Mouse (Mus musculus) R1 (cell line): Measurements from ENCODE around the gene 3110001I22Rik.
"Not testable (repeated sequence)": the region's sequence is repeated elsewhere in the genome, so short reads cannot be mapped to it uniquely, and the experiment has no call there.

Experiments used
- DNase-seq: peaks from one replicate; pipeline ENCODE4 v3.0.0-alpha.2; 2018; ENCODE audit warnings: low read depth, low spot score

3110001I22Rik gene

DNA sequence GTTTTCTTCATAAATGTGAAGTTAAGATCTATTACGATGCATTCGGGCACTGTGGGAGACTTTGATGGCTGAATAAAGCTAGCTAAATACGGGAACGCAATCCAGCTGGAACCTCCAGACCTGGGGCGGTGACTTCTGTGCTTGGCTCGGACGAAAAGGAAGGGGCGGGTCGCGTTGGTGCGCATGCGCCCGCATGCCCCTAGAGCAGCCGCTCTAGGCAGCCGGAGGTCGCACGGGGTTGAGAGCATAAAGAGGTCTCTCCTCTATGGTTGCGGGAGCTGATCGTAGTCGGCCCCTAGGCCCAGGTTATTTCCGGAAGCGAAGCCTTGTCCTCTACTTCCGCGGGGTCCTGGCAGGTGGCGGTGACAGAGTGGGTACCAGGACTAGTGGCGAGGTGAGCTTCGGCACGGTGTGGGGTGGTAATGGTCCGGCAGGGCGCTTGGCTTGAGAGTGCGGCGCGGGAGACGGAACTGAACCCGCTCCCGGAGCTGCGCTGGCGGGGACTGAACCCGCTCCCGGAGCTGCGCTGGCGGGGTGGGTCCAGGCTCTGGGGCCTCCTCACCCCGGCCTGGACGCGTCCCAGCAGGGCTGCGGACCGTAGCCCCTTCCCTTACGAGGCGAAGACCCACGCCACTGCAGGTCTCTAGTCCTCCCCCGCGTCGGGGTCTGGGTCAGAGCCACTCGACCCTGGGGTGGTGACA, at the start of gene 3110001I22Rik, which contains the start of gene Bfar:
Gene 3110001I22Rik, plus strand, starts transcription at position 245 of the 701 bp plus-strand sequence.
Gene Bfar, plus strand, starts transcription at position 174 of the 701 bp plus-strand sequence.
- peak; percentile 97 for DNase-seq

DNA sequence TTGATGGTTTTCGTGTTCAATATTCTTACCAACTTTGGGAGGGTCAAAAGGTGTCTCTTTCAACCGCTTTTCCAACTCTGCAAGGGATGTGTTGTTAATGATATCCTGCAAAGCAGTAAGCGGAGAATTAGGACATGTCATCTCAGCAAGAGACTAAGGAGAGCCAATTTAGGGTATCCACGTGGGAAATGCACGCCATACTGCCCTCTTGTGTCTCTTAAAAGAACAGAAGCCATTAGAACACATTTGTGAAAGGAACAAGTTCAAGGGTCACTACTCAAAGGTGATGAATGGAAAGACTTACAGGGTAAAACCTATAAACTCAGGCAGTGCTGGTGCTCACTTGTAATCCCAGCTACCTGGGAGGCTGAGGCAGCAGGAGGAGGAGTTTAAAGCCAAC, 43.4 kb upstream of the 3110001I22Rik start:
- peak; percentile 70 for DNase-seq

DNA sequence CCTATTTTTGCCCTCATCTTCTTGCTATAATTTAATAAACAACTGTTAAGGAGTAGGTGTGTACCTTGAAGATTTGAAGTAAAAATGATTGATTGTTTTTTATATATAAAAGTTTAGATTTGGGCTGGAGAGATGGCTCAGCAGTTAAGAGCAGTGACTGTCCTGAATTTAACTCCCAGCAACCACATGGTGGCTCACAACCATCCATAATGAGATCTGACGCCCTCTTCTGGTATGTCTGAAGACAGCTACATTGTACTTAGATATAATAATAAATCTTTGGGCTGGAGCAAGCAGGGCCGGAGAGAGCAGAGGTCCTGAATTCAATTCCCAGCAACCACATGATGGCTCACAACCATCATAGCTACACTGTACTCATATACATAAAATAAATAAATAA, 33.5 kb upstream of the 3110001I22Rik start:
- DNase-seq = peak; percentile 17

DNA sequence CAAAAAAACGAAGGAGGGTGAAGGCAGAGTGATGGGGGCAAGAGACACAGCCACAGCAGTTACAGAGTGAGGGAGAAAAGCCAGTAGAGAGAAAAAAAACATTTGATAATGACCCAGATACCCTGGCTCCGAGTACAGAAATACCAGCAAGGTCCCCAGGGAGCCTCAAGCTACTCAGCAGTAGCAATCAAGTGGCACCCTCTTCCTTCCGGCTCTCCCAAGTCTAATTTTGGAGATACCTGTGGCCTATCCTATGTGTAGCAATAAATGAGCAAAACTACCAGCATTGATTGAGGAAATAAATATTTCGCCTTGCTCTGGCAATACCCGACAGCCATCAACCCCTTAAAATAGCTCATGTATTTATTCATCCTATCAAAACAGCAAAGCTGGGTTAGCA, 32.2 kb upstream of the 3110001I22Rik start:
- no peak for DNase-seq

DNA sequence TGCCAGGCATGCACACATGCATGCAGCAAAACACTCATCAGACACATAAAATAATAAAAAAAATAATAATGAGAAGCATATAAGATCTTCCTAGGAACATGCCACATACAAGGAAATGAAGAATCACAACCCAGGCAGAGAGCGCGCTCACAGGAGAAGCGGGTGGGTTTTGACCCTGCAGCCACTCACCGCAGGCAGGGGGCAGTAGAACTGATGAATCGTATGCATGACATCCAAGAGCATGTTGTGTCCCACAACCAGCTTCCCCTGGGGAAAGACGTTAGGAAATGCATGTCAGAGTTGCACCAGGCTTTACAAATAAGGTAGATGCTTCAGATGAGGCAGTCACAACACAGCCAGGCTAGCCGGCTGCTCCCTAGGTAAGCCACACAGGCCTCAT, 31.7 kb upstream of the 3110001I22Rik start:
- peak; percentile 73 for DNase-seq

DNA sequence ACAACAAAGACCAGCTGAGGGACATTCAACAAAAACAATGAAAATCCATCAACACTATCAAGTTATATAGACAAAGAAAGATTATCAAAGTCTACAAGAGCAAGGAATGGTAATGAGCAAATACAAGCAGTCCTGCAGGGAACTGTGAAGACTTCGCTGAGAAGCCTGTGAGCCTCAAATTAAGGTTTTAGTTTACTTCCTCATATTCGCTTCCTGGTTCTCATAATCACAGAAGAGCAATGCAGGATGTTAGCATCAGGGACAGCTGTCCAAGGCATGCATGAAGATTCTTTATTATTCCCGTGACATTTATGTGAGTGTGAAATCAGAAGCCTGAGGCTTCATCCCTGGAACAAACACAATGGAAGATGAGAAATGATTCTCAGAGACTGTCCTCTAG, 27.3 kb upstream of the 3110001I22Rik start:
- no peak for DNase-seq

DNA sequence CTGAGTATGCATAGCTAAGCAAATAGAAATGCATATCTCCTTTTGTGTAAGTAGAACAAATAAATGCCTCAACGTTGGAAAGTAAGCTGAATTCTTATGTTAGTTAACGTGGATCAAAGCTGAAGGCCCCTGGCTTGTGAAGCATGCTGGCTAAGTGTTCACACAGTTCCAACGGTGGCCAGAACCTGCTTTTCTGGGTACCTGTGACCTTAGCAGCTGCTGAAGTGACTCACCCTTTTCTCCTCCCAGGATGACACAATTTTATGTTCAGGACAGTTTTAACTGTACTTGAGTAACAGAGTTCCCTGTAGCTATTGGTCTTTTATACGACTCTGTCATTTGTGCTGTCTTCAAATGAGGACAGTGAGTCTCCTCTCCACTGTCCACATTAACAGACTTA, 25.8 kb upstream of the 3110001I22Rik start:
- no peak for DNase-seq

DNA sequence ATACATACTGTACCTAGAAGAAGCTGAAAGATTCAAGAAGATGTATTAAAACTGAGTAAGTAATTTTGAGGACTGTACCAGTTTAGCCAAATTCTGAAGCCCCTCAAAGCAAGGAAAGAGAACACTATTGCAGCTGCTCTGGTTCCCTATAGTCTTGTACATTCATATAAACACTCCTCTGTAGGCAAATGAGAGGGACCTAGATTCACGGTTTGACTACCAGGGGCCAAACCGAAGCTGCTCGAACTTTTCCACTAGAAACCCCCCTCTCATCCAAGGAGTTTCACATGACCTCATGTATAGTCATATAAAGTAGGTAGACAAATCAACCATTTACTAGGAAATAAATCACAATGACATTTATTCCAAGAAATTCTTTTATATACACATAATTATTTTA, 12.8 kb upstream of the 3110001I22Rik start:
- DNase-seq = no peak

DNA sequence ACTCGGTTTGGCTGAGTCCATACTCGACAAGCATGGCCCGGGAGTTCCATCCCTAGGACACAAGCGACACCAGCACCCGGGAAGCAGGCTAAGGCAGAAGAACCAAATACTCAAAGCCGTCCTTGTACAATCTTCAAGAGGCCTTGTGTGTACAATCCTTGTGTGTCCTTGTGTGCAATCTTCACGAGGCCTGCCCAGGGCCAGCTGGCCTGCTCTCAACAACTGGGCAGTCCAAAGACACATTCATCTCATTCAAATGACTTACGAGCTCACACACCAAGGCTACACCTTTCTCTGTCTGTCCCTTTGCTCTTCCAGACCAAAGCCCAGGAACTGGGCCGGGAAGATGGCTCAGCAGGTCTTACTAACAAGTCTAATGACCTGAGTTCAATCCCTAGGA, 11.0 kb upstream of the 3110001I22Rik start:
- no peak for DNase-seq

DNA sequence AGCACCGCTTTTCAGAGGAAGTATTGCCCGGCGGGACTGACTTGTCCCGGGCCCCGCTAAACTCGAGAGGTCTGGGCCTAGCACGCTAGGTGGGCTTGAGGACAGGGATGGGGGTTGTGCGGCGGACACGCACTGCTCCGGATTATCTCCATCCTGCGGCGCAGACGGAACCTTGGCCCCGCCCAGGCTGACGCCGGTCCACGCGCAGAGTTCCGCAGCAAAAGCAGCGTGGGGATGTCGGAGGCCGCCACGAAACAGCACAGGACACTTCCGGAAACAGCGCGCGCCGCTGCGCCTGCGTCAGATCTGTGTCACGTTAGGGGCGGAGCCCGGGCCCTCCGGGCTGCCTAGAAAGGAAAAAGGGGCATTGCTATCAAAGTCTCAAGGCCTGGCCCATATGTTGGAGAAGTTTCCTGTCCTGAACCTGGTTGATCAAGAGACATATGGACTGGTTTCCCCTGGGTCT, 3.8 kb upstream of the 3110001I22Rik start, which contains the start of gene Parn:
Gene Parn, minus strand, starts transcription at position 293 of the 466 bp plus-strand sequence.
- peak; percentile 96 for DNase-seq

DNA sequence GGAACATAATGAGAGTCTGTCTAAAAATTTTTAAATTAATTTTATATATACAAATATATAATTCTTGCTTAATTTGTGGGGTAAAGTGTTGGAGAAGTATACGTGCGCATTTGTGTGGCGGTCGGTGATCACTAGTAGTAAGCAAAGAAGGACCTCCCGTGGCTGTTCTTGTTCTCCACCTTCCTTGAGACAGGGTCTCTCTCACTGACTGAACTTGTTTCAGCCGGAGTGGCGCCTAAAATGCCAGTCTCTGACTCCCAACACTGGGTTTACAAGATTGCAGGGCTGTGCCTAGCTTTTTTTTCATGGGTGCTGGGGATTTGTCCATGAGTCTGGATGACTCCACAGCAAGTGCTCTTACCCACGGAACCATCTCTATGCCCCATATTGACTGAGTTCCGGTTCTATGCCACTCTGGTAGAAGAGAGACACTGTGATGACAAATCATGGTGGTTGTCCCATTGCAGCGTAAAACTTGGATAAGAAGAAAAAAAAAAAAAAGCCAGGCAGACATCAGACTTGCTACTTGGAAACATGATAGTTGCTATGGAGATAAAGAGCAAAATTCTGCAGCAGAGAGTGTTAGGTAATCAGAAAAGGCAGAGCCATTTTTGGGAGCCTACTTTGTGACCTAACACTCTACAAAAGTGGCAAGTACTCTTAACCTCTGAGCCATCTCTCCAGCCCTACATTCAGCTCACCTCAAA, 3.2 kb upstream of the 3110001I22Rik start:
- DNase-seq = no peak

DNA sequence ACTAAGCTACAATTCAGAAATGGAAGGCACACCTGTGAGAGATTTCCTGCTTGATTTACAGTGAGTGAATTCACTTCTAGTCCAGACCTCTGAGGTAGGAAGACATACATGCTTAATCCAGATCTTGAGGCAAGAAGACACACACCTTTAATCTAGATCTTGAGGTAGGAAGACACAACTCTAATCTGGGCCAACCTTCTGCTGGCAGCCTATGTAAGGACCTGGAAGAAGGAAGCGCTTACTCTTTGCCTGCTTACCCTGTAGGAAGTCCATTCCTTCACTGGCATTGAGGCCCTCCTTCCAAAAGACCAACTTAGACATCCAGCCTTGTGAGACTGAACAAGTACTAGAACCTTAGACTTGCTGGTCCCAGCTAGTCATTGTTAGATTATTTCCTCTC, 2.4 kb upstream of the 3110001I22Rik start:
- DNase-seq = no peak

DNA sequence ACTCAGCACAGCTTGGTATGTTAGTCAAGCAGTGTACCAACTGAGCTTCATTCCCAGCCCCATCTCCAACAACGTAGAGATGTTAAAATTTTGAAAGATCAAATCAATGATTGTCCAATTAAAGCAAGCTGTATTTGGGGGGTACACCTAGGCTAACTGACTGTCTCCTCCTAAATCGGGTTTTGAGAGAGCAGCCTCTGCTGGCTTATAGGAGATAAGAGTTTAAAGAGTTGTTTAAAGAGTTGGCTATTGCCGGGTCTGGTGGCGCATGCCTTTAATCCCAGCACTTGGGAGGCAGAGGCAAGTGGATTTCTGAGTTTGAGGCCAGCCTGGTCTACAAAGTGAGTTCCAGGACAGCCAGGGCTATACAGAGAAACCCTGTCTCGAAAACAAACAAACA, 833 bp upstream of the 3110001I22Rik start:
- not testable (repeated sequence) for DNase-seq

DNA sequence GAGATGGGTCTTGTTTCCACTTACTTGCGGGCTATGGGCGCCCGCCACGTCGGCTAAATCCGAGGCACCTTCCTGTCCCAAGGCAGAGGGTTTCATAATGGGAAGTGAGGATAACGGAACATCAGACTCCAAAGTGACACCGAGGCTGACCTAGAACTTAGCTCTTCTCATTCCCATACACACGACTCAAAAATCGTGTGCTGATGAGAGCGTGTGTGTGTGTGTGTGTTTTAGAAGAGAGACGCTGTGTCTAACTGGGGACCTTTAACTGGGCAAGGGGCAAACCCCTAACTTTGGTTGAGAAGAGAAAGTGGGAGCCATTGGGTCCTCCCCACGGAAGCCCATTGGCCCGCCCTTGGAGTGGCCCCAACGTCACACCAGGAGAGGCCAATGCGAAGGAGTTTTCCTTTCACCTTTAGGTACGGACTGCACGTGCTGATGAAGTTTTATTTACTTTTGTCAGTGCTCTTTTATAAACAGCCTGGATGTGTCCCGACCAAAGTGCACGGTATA, 713 bp downstream of the 3110001I22Rik start:
- DNase-seq = peak; percentile 81

DNA sequence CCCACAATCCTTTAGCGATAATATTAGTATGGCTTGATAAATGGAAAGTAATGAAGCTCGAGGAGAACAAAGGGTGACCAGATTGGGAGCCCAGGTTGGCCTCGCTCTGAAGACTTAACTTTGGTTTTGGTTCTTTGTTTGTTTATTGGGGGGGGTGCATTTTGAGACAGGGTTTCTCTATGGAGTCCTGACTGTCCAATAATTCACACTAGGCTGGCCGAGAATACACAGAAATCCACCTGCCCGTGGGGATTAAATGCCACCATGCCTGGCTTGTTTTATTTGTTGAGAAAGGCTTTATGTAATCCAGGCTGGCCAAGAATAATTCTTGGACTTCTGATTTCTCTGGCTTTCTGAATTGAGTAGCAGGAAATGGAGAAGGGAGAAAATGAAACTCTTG, 1.4 kb downstream of the 3110001I22Rik start:
- DNase-seq = no peak

DNA sequence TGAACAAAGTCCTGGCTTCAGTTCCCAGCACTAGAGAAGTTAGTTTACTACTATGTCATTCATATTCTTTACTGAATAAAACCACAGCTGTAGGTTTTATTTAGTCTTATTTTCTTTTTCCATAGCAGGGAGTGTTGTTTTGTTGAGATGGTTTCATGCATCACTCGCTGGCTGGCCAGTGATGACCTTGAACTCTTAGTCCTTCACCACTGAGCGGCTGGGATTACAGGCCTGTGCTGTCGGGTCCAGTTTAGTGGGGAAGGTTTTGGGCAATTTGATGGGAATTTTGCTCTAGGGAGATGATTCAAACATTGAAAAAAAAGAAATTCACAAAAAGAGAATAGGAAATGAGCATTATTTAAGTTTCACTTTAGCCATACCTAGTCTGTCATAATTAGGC, 2.8 kb downstream of the 3110001I22Rik start:
- DNase-seq = no peak

DNA sequence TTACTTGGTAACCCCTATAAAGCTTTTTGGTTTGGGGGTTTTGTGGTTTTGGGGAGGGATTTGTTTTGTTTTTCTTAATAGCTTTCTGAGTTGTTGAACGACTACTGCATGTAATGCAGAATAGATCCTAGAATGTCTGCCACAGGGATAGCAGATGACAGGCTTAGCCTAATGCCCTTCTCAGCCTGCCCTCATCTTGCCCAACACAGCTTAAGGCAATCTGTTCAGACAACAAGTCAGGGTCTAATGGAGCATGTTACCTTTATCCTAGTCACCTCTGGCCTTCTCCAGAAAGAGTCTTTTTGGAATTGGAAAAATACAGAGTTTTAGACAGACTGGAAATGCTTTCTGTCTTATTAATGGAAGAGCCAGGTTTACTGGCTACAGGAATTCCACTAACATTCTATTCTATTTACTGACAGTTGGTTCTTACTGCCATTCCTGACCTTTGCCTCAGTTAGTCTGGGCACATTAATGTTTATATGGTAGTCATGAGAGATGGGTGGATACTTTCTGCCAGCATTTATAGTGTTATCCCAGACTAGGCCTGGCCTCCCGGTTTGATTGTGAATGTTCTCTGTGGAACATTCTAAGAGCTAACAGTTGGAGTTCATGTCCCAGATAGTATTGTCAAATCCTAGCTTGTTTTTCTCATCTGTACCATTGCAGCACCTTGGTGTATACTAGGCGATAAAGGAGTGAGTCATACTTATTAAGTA, 7.0 kb downstream of the 3110001I22Rik start:
- DNase-seq = no peak

DNA sequence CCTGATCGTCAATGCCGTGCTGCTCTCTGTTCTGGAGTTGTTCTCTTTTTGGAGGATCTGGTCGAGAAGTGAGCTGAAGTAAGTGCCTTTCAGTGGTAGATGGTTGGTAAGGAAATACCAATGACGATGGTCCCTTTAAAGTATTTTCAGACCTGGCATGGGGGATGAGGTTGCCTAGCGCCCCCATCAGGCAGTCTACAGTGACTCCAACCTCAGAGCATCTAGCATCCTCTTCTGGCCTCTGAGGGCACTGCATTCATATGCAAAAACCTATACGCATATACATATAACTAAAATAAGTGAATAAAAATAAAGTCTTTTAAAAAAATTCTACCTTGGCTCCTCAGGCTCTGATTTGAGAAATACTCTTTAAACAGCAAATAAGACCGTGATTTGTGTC, 27.3 kb downstream of the 3110001I22Rik start:
- peak; percentile 68 for DNase-seq

DNA sequence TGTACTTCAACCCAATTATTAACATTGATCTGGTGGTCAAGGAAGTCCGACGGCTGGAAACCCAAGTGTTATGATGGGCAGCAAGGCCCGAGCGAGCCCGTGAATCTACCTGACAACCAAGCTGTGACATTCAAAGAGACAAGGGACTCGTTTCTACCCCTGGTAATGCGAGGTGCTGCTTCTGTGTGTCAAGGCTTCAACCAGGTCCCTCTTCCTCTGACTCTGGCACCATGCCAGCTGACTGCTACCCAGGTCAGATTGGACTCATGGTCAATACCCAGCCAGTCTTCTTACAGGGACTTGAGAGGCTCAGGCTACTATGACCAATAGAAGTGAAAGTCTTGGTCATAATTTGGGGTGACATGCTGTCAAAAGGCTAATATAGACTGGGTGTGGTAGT, 30.5 kb downstream of the 3110001I22Rik start:
- DNase-seq = no peak

DNA sequence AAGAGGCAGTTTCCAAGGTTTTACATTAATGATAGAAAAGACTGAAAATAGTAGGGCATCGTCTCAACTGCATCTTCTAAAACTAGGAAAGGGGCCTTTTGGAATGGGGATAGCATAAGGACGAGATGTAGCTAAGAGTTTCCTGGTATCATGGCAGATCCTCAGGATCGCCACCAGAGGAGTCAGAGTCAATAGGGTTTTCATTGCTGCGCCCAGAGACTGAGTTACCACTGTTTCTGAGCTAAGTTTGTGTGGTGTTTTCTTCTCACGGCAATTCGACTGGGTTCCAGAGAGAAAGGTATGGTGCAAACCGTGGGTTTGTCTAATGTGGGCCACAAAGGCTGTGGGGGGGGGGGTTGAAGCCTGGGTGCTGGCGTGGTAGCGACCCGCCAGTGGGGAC, 32.9 kb downstream of the 3110001I22Rik start:
- peak; percentile 53 for DNase-seq

DNA sequence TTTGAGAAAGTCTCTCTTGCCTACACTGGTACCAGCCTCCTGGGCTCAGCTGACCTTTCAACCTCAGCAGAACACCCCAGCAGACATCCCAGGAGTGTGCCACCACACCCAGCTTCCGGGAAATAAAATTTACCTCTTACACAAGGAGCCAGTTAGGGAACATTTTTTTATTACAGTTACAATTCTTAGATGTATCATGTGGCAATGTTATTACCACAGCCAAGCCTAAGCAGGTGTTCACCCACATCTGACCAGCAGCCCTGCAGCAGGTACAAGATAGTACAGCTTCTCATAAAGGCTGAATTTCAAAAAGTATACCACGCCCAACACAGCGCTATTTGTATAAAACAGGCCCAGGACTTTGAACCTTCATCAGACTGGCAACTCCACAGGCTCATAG, 43.2 kb downstream of the 3110001I22Rik start:
- DNase-seq = no peak
